Mouse (Mus musculus): ENCODE results near the gene Angel1. TPM values are rescaled to one million over a fixed set of nuclear protein-coding genes. Genes with fewer than 3 reads are reported as not detected.

Gene Angel1
- polyA plus RNA-seq (2017; shearing (Covaris generic)) = 10.6 TPM

DNA sequence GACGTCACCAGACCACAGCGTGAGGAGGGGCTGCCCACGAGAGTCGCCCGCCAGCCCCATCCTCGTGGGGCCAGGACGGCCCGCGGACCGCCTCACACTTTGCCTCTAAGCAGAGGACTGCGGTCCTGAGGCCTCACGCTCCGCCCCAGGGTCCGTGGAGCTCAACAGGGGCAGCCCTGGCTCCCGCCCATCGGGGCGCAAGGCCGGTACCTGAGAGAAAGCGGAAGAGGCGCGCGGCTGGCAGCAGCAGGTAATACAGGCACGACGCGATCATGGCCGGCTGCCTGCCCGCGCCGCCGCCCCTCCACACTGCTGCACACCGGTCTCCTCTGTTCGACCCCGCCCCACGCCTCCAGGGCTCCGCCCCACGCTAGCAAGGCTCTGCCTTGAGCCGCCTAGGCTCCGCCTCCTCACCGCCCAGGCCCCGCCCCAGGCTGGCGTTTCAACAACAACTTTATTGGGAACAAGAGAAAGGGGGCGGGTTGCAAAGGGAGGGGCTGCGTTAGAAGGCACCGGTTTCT lies at the start of gene Angel1:
Gene Angel1 (minus strand): TSS at position 341 of the 521 bp plus-strand sequence.

DNA sequence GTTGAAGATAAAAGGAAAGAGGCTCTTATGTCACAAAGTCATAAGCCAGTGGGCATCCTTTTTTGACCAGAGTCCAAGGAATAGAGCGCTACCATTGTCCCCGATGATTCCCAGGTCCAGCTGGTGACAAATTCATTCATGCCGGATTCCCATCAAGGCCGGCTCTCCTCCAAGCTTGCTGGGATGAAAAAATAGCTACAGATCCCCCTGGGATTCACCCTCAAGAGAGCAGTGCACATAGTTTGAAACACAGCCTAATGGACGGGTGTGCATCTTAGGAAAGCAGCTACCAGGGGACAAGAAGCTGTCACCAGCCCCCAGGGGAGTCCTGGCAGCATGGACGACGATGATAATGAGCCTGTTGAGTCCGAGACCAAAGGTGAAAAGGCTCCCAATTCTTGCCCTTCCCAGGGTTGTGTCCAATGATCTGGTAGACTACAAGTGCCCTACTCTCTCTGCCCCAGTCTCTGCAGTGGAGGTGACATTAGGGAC lies 8.1 kb upstream of the Angel1 start, which contains the start of gene Lrrc74a:
Gene Lrrc74a (plus strand): TSS at position 51 of the 492 bp plus-strand sequence.

DNA sequence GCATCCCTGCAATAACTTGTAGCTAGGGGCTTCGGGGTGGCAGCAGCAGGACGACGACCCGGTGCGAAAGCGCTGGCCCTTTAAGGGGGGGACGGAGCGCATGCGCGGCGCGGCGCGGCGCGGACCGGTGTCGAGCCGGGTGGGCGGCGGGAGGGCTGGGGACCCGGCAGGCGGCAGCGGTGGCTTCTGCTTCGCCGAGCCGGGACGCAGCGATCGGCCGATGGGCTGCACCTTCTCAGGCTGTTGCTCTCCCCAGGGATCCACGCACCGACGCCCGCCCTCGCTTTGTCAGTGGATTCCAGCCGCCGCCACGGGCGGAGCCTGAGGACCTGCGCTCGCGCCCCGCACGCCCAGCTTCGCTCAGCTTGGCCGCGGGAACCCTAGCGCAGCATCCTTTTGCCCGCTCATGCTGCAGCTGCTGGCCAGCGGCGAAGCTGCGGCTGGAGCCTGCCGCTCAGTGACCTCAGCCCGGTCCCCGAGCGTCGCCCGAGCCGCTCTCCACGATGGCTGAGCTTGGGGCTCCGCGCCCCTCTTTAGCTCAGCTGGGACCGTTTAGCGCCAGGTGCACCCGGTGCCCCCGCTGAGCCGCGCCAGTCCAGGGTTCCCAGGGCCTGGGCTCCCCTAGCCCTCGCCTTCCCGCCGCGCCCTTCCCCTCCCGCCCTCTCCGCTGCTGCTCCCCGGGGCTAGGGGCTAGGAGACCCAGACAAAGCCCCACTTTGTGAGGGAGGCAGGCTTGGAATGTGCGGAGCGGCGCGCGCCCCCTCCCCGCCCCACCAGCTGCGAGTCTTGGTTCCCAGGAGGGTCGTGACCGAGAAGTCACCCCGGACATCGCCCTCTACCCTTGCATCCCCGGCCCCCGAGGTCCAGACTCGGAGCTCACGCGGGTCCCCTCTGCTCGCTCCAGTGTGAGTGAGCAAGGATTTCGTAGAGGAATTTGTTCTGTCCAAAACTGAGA lies 47.4 kb downstream of the Angel1 start, which contains the start of gene Vash1:
Gene Vash1 (plus strand): TSS at position 110 of the 955 bp plus-strand sequence.

Other genes starting within 250 kb of the Angel1 start
- not detected for gene Vash1, start 47.8 kb downstream of the Angel1 start, polyA plus RNA-seq (2017; shearing (Covaris generic))
- gene Lrrc74a, start 7.9 kb upstream of the Angel1 start, polyA plus RNA-seq (2017; shearing (Covaris generic)) = not detected
- gene Irf2bpl, start 158.3 kb upstream of the Angel1 start, polyA plus RNA-seq (2017; shearing (Covaris generic)) = 101 TPM
- gene Cipc, start 220.6 kb upstream of the Angel1 start, polyA plus RNA-seq (2017; shearing (Covaris generic)) = 81.2 TPM

Data from effector memory CD4-positive, alpha-beta T cell, adult 7 months (primary cell).